Mouse (Mus musculus): ENCODE data around the gene Il10.

DNA sequence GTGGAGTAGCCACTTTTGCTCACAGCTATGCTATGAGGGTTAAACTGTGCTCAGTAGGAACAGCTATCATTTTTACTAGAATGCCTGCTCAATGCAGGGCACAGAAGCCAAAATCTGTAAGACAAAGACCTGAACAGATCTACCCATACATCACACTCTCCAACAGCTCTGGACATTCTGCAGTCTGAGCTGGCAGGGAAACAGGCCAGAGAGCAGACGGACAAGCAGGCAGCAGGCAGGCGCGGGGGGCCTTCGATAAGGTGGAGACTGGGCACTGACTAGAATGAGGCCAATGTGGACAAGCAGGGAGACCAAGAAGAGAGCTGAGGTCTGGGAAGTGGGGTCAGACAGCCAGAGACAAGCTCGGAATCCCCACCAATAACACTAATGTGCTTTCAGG, 40.2 kb downstream of the Il10 start:
- TF ChIP-seq GATA1 (IDR thresholded peaks at IDR 0.05; ENCODE audit: low read length), result no peak
- no peak for TF ChIP-seq TAL1 (IDR thresholded peaks at IDR 0.05; ENCODE audit: low read length)

Data from erythroblast, embryonic 14.5 days (primary cell).